Mouse (Mus musculus): ENCODE results near the gene Ccdc33.

DNA sequence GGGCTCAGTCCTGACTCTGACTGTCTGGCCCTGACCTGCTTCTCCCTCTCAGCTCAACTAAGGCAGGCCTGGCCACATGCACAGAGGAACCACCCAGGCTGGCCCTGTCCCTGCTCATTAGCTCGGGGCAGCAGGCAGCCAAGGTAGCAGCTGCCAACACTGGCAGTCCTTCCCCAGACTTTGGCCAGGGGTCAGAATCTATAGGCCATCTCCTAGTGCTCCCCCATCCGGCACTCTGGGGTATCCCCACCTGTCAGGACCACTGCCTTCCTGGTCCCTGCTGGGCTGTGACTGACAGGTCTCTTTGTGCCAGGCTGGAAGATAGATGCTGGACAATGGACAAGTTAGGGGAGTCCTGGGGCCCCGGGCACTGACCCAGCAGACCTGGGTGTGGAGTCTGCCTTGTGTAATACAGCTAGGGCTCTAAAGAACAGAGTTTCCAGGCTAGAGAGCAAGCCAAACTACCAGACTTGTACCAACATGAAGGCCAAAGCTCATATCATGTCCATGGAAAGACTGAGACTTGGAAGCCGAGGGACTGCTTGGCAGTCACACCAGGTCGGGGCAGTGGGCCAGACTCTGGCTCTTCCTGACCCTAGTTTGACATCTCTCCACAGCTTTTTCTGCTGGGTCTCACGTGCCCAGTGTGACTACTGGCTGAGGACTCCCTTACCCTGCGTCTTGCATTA lies 25.9 kb downstream of the Ccdc33 start:
- TF ChIP-seq CTCF (IDR thresholded peaks at IDR 0.05; ENCODE audit: insufficient read depth, low read length) (no peak), POLR2A (IDR thresholded peaks at IDR 0.05; ENCODE audit: borderline replicate concordance, extremely low read depth, low read depth, low read length) (no peak)
